Mouse (Mus musculus) thymus, postnatal 14 days (tissue): ENCODE results near the gene Rabep1.
"Not testable (repeated sequence)": the region's sequence is repeated elsewhere in the genome, so short reads cannot be mapped to it uniquely, and the experiment has no call there.

Source experiments
- DNase-seq: peaks from one replicate; pipeline ENCODE4 v3.0.0; 2021

Gene Rabep1

DNA sequence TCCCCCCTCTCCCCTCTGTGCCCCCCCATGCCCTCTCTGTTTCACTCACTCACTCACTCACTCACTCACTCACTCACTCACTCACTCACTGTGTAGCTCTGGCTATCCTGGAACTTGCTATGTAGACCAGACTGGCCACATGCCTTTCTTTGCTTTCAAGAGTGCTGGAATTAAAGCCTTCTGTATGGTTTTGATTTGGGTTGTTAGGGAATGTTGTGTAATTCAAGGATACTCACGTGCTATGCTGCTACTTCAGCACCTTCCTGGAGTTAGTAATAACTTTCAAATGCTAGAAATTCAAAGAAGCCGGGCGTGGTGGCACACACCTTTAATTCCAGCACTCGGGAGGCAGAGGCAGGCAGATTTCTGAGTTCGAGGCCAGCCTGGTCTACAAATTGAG, 53.6 kb downstream of the Rabep1 start:
- not testable (repeated sequence) for DNase-seq

DNA sequence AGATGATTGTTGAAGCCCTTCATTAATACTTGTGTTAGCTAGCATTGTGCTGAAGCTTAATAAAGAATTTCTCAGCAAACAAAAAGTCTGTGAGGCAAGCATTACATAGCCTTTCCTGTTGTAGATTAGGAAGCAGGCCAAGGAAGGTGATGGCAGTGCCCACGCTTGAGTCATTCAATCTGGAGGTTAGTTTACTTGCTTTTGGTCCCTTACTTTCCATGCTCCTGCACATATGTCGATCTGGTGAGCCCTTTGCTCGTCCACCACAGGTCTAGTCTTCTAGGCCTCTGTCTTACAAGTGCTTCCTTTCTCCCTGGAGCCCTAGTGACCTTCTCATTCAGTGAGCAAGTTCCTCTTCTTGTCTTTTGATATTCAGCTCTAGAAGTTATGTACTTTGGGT, 62.1 kb downstream of the Rabep1 start:
- DNase-seq: no peak

DNA sequence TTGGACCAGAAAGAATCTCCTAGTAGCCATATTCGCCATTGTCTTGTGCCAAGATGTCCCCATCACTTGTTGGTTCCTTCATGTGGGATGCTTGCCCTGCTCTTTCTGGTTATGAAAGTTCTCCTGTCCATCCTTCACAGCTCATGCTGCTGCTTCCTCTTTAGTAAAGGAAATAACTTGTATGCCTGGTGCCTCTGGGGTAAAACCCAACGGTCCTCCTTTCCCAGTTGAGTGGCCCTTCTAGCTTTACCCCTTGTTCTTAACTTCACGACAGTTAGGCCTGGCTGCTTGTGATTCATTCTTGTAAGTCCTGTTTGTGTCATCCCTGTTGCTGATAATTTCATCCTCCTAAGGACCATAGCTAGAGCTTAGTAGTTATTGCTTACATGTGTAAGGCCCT, 66.7 kb downstream of the Rabep1 start:
- no peak for DNase-seq

DNA sequence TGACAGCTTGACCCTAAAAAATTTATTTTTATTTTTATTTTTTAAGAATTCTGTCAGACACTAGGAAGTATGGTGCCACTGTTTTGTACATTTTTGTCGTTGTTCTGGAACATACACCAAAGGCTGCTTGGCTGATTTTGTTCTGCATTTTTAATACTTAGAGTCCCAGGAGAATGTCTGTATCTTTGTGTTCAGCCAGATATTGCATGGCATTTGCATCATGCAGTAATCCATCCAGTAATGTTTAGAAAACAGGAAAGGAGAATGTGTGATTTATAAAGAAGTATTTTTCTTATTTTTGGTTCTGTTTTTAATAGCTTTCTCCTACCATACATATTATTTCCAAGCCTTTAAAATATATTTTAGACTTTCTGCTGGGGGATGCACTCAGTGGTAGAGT, 67.3 kb downstream of the Rabep1 start:
- no peak for DNase-seq

DNA sequence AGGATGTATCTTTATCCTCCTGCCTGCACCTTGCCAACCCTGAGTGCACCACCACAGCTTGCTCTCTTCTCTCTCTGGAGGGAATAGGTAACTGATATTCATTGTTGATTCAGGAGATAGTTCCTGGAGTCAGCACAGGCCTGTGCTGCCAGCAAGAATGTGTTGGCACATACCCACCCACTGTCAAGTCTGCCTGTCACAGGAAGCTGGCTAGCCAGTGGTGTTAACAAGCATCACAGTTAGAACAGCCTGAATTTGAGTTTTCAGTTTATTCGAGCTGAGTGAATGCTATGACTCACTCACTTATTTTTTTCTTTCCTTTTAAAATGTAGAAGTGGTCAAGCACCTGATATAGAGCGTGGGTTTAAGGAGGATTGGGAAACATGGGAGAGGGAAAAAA, 73.3 kb downstream of the Rabep1 start:
- DNase-seq: no peak

DNA sequence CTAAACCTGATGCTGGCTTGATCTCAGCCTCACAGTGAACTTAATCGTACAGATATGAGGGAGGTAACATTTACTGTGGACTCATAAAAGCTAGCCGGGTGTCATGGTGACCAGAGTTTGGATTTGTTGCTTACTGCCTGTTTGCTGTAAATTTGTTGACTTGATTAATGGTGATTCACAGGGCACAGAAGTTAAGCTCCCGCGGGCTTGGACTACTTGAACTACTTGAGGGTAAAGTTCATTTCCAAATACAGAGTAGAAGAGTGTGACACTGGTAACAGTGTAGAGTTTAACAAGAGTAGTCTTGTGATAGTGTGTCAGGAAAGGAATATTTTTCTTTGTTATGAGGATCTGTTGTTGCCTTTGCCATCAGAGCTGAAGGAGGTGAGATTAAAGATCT, 74.9 kb downstream of the Rabep1 start:
- no peak for DNase-seq

DNA sequence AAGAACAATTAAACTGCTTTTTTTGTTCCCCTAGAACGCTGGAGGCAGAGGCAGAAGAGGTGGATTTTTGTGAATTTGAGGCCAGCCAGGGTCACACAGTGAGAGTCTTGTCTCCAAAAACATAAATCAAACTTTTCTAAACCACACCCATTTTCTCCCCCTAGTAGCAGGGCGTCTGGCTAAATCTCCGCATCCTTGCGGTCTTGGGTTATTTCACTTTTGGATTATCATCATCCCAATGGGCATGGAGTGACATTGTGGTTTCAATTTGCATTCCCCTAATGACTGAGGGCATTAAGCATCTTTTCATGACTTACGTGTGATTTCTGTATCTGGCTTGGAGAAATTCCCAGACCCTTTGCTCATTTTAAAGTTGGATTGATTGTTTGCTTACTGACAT, 86.9 kb downstream of the Rabep1 start:
- no peak for DNase-seq

DNA sequence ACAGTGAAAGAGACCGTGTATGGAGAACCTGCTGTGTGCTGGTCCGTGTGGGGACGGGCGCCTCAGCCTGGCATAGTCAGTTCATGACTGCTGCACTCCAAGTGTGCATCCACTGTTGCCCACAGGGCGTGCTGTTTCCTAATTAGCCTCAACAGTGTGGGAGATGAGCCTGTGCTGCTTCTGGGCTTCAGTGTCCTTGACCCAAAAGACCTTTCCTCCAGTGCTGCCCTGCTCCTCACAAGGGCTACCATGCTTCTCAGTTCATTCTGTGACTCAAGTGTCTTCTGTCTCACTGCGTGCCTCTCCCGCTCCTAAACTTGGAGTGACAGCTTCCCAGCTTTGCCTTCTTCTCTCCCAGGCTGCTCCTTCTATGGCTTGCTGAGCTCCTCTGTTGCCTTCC, 90.7 kb downstream of the Rabep1 start:
- DNase-seq: no peak

DNA sequence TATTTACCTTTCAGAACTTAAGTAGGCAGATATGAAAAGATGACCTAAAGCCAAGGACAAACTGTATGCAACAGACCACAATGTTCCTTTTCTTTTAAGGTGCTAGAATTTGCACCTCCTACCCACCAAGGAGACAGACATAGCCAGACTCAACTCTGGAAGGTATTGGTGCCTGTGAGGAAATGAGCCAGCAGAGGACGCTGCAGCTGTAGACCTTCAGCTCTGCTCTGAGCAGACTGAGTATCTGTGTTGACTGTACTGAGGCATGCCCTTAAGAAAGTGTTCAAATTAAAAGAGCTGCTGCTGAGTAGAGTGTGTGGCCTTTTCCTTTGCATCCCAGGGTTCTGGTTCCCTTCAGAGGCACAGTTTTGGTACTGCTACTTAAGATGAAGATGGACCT, 98.0 kb downstream of the Rabep1 start:
- no peak for DNase-seq

DNA sequence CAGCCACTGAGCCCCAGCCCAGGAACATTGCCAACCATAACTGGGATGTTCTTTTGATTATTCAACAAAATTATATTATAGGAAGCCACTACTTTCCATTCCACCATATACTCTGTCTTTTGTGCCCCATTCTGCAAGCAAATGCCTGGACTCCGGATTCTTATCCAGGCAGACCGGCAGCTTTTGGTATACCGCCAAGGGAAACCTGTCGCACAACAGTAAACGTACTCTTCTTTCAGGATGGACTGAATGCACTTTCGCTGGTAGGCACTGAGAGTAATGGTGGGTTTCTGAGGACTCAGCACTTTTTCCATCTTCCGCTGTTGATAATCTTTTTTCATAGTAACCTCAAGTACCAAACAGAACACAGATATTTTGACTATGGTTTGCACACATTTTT, 99.1 kb downstream of the Rabep1 start:
- DNase-seq: no peak

DNA sequence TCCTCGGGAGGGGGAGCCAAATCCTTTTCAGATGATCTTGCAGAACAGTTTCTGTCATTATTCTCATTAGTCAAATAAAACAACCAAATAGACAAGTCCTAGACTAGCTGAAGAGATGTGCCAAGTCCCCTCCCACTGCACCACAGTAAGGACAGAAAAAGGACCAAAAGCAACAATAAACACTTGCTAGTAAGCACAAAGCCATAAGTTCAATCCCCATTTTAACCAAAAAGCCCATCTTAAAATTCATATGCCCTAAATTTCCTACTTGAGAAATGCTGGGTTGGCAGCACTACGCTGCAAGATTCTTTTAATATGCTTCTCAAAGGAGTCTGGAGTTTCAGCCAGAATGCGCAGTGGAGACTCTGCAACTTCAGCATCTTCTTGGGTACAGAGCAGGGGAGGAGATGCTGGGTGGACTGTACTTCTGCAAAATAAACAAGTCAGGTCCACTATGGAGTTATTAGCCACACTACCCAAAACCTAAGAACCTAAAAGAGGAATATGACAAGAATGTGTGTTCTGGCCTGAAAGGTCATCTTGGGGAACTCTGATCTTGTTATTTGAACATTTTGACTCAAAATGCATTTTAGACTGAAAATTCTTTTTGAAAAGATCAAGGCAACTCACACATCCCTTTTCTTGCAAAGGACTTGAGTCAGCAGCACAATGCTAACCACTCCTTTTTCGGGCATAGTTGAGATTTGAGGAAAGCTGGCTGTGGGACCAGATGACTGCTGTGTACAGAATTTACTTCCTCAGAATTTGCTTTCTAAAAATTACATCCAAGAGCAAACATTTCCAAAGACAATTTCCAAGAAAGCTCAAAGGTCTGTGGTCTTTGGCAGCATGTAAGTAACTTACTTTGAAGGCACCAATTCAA, 100.6 kb downstream of the Rabep1 start:
- DNase-seq: no peak

DNA sequence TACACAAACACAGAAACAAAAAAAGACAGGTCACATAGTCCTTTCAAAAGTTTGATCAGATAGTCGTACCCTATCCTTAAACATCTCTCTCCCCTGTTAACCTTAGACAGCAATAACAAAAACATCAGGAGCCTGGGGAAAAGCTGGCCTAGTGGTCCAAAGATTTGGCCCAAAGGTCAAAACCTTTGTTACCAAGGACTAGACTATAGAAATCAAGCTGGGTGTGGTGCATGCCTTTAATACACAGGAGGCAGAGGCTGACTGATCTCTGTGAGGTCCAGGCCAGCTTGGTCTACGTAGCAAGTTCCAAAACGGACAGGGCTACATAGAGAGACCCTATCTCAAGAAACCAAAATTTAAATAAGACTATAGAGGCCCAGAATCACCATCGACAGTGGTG, 110.1 kb downstream of the Rabep1 start:
- no peak for DNase-seq

DNA sequence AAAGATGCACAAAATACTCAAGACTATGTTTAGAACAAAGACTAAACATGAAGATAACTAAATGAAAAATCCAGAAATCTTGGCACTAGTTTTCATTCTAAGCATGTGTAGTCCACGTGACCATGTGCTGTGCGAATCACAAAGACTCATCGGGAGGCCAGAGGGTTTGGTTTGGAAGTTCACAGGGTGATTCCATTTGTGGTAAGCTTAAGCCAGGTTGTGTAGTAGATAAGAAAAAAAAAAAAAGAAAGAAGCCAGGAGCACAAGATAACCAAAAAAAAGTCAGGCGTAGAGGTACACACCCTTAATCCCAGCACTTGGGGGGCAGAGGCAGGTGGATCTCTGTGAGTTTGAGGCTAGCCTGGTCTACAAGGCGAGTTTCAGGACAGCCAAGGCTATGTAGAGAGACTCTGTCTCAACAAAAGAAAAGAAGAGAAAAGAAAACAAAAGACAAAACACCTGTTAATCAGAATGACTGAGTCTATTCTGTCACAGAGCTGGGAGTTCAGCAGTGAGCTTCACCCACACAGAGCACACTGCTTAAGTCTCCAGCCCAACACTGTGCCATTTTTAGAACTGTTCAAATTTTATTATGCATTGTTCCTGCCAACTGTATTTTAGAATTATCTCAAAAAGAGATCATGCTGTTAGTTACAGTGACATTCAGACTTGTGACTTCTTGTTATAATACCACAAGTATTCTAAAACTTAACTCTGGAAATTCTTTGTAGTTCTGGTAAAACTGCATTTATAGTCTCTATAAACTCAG, 116.4 kb downstream of the Rabep1 start:
- no peak for DNase-seq

DNA sequence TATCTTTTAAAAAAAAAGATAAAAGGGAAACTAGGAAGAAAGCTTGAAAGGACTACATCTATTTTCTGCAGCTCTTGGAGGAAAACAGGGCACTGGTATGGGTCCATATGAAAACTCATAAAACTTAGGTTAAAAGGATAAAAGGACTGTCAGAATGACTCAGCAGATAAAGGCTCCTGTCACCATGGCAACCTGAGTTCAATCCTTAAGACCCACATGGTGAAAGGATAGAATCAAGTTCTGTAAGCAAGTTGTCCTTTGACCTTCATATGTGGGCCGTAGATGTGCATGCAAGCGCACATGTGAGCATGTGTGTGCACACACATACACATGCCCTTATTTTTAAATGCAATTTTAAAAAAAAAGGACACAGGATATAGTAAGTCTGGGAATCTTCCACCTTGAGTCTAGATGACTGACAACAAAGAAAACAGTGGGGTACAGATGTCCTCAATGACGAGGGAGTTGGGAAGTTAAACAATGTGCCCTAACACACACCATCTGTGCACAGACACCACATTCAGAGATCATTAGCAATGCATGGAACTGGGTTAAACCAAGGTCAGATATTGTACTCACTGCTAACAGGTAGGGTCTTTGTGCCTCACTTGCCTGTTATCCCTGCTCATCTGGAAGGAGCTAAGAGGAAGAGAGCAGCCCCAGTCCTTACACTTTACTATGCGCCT, 119.8 kb downstream of the Rabep1 start:
- no peak for DNase-seq

DNA sequence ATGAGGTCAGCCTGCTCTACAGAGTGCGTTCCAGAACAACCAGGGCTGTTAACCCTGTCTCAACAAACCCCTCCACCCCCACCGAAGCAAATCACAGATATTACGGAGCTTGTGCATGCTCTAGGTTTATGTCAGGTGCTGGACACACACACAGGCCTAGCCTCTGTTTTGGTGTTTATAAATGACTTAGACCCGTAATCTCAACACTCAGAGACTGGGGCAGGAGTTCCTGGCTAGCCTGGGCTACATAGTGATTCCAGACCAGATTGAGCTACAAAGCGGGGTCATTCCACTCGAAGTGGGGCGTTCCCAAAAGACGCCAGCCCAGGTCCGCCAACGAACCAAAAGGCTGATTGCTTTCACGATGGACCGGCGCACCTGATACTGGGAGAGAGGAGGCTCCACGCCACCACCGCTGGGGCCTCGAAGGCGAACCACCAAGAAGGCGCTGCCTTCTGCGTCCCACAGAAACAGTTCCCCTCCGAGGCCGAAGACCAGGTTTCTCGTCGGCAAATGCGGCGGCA, 124.8 kb downstream of the Rabep1 start:
- DNase-seq: no peak

DNA sequence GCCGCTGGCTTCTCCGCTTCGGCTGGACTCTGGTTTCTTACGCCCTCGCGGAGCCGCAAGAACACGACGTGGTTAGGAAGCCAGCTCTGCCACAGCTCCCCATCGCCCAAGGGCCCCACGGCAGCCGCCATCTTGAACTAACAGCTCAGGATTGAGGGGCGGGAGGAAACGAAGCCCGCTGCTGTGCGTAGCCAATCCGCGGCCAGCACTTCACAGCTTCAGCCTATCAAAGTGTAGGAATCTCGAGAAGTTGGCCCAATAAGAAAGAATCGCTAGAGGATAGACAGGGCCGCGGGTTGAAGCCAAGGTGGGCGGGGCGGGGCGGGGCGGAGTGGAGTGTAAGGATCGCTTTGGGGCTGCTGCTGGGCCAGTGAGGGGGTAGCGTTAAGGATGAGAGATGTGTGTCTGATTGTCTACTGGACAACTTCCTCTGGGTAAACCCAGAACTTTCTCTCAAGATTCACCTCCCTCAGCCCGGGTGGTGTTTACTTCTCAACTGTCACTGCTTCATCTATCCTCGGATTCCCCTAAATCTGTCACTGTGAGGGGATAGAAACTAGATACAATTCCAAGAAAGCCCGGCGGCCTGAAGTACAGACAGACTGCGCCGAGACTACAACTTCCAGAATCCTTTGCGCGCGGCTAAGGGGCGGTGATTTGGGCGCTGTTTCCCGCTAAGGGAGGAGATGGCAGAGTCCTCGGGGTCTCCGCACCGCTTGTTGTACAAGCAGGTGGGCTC, 125.4 kb downstream of the Rabep1 start, which contains the start of the genes Nup88 and Rpain:
Gene Nup88, minus strand, starts transcription at position 153 of the 739 bp plus-strand sequence.
Gene Rpain, plus strand, starts transcription at position 393 of the 739 bp plus-strand sequence.
- DNase-seq: peak; percentile 93

DNA sequence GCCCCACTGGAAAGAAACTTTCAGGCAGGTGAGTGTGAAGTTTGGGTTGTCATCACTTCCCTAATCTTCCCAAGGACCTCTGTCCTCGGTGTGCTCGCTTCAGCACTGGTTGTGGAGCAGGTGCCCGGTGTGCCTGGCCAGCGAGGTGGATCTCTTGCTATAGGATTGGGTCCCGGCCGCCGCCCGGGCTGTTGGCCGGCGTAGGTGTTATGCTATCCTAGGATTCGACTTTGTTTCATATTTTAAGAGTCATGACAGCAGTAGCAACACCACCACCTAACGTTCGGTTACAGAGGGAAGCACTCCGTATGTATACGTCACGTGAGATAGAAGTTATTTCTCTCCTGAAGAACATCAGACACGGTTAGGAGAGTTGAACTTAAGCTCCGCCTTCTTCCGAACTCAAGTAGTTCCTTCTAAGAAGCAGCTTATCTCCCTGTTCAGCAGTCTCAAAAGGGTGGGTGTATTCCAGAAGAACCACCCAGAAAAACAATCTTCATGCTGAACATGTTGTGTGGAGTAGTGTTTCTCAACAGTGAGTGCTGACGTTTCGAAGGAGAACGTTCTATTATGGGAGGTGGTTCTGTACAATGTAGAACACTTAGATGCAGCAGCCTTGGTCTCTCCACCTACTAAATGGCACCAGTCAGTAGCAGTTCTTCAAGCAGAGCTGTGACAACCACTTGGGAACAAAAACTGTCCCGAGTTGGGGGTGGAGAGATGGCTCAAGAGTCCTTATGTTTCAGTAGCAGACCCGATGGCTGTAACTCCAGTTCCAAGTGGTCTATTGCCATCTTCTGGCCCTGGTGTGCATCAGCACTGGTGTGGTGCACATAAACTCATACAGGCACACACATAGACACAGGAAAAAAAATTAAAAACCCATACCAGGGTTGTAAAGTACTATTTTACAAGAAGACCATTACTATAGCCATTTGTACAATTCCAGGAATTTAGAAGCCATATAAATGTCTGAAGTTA, 126.3 kb downstream of the Rabep1 start:
- DNase-seq: peak; percentile 11

DNA sequence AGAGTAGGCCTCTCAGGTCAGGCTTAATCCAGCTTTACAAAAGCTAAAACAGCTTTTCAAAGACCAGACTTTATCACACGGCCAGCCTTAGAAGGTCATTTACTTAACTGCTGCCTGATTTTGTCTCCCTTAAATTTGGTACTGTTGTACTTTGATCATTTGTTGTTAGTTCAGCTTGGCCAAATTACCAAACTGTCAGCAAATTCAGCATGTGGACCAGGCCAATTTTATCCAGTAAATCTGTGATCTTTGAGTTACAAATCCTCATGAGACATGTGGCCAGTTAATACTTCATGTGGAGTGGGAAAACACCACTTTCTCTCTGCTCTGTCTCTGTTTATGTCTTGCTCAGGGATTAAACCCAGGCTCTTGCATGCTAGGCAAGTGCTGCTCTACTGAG, 128.0 kb downstream of the Rabep1 start:
- no peak for DNase-seq

DNA sequence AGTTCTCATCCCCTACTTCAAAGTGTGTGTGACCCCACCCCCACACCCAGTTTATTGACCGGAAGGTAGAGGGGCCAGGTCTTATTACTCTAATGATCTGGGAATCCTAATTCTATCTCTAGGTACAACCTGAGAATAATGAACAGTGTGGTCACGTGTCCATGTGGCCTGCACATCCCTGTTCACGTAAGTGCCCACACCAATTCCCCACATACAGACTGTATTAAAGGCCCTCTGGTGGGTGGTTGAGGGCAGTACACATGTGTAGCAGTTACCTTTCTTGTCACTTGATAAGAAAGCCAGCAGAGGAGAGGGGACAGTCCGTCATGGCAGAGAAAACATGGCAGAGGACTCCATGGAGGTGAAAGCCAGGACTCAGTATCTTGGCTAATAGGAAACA, 129.4 kb downstream of the Rabep1 start:
- DNase-seq: peak; percentile 11

DNA sequence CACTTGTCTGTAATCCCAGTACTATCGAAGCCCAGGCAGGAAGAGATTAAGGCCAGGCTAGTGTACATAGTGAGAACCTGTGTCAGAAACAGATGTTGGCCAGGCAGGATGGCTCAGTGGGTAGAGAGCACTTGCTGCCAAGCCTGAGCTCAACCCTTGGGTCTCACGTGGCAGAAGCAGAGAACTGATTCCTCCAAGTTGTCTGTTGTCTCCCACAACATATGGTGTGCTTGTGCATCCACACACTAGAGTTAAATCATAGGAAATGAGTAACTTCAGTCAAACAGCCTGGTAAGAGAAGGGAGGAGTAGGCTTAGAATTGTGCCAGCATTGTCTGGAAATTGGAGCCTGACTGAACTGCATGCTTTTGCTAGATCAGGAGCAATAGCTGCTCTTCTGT, 130.6 kb downstream of the Rabep1 start:
- DNase-seq: no peak

DNA sequence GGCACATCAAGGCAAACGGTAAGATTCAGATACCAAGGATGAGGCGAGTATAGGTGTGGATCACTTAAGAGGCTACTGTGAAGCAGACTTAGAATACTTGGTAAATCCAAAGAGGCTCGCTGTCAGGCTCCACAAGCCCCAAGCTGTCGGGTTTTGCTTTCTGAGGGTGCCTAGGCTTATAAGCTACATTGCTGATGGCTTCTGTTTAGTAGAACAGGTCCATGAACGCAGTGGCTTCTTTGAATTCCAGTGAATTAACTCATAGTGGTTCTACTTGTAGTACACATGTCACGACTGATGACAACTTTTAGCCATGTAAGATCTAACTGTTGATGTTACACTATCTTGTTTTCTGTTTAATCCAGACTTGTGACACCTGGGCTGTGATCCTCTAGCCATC, 132.7 kb downstream of the Rabep1 start:
- DNase-seq: no peak
